Mouse (Mus musculus) forebrain, embryonic 12.5 days (tissue): ENCODE measurements around the gene Plg. TPM values are rescaled to one million over a fixed set of nuclear protein-coding genes. Genes with fewer than 3 reads are reported as not detected.
A peak's percentile ranks its signal among the peaks of the same experiment; 100 is the strongest.

Experiments used
- ATAC-seq: fragments of 200-750 bp; cut with Nextera tagmentation; 2 replicates; pipeline ENCODE4 v1.8.0; 2017; ENCODE audit warnings: moderate TSS enrichment; ENCODE audit not compliant: low FRiP score
- H3K27ac ChIP-seq: fragments of 300-500 bp; sonication (generic); 2 replicates; pipeline ENCODE4 v1.5.1; 2016; ENCODE audit warnings: mild to moderate bottlenecking
- H3K27me3 ChIP-seq: fragments of 300-500 bp; sonication (generic); 2 replicates; pipeline ENCODE4 v1.6.1; 2016; ENCODE audit warnings: mild to moderate bottlenecking
- H3K36me3 ChIP-seq: fragments of 300-500 bp; sonication (generic); replicated peaks from 2 replicates; pipeline ENCODE4 v1.6.1; 2016; ENCODE audit warnings: mild to moderate bottlenecking
- H3K4me1 ChIP-seq: fragments of 300-500 bp; sonication (generic); 2 replicates; pipeline ENCODE4 v1.6.1; 2016
- H3K4me2 ChIP-seq: fragments of 300-500 bp; sonication (generic); 2 replicates; pipeline ENCODE4 v1.6.1; 2016; ENCODE audit warnings: mild to moderate bottlenecking, moderate library complexity
- H3K4me3 ChIP-seq: fragments of 300-500 bp; sonication (generic); replicated peaks from 2 replicates; pipeline ENCODE4 v1.5.1; 2016; ENCODE audit warnings: mild to moderate bottlenecking
- H3K9ac ChIP-seq: fragments of 300-500 bp; sonication (generic); 2 replicates; pipeline ENCODE4 v1.6.1; 2016; ENCODE audit warnings: mild to moderate bottlenecking
- H3K9me3 ChIP-seq: fragments of 300-500 bp; sonication (generic); 2 replicates; pipeline ENCODE4 v1.6.1; 2016
- WGBS: fragments of 180-500 bp; shearing (Covaris S2); methylation state at CpG from one replicate; pipeline ENCODE4 v1.1.7; 2016; 5-methylcytosine and 5-hydroxymethylcytosine counted together
- polyA plus RNA-seq: library from polyadenylated mRNA; unstranded; fragments of >200 nt; fragmentation: Nextera tagmentation; extraction: Ambion mirVana; gene quantifications from 2 replicates; pipeline ENCODE4 v1.2.1, GENCODE M21; 2016

The Plg gene
- polyA plus RNA-seq, 1 experiment from 2014 or later = 0.10 TPM

DNA sequence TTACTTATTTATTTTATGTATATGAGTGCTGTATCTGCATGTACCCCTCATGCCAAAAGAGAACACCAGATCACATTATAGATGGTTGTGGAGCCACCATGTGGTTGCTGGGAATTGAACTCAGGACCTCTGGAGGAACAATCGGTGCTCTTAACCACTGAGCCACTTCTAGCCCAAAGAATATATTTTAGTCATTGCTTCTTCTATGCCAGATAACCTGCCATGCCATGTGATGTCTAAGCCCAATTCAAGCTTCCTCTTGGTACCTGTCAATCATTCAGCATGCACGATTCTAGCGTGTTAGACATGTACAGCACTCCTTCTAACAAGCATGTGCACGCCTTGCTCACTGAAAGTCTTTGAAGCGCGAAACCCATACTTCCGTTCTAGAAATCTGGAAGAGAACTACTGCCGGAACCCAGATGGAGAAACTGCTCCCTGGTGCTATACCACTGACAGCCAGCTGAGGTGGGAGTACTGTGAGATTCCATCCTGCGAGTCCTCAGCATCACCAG is 17.8 kb downstream of the Plg start:
- no peaks in the 10 kb centered on the region for H3K4me1 ChIP-seq
- no peak for ATAC-seq
- H3K9me3 ChIP-seq = no peaks in the 10 kb centered on the region
- H3K27me3 ChIP-seq = peaks cover 2% of the 10 kb centered on the region; the same call in 1 of the 2 replicates
- WGBS = 90% methylated on average over 9 of the region's 9 CpGs
- H3K36me3 ChIP-seq = no peaks in the 10 kb centered on the region
- no peak overlapping the region for H3K9ac ChIP-seq
- H3K4me2 ChIP-seq = no peak overlapping the region
- H3K4me3 ChIP-seq = no peak overlapping the region
- no peak overlapping the region for H3K27ac ChIP-seq

DNA sequence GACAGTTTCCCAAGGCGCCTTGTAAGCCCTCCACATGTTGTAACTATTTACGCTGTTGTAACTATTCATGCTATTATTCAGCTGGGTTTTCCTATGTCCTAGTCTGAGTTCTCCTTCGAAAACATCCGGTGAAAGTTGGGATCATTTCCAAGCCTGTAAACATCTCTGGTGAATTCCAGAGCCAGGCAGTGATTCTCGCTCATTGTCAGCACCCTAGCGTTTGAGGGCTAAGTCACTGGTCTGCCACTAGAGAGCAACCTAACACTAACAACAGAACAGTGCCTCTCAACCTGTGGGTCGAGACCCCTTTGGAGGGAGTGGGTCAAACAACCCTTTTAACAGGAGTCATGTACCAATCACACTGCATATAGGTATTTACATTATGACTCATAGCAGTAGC is 25.0 kb downstream of the Plg start:
- H3K4me1 ChIP-seq = no peaks in the 10 kb centered on the region
- ATAC-seq = no peak
- H3K27me3 ChIP-seq = peaks cover 2% of the 10 kb centered on the region; the same call in 1 of the 2 replicates
- 71% methylated on average over 7 of the region's 7 CpGs for WGBS
- no peak overlapping the region for H3K4me2 ChIP-seq
- H3K27ac ChIP-seq = no peak overlapping the region
- no peak overlapping the region for H3K4me3 ChIP-seq
- no peaks in the 10 kb centered on the region for H3K9me3 ChIP-seq
- H3K9ac ChIP-seq = no peak overlapping the region
- no peaks in the 10 kb centered on the region for H3K36me3 ChIP-seq

DNA sequence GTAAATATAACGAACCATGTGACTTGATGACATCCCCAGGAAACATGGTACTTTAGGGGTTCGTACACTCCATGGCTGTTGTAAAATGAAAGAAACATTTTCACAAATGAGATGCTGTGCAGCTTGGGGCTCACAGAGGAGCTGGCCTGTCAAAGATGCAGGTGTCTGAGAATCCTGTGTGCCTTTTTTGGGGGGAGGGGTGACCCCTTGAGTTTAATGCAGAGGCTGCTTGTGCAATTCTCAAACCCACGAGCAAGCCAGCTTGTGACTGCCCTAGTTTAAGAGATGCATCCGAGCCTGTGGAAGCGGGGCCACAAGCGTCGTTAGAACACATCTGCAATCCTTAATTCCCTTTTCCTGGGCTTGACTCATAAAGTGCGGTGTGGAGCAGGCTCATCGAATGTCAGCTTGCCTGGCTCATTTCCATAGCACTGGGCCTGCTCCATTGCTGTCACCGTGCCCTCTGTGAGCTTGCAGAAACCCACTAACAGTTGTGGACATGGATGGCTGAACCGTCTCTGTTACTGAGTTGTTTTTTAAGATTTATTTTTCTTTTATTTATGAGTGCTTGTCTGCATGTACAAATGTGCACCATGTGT is 31.0 kb downstream of the Plg start:
- no peak for ATAC-seq
- no peak overlapping the region for H3K4me2 ChIP-seq
- WGBS = 78% methylated on average over 11 of the region's 11 CpGs
- no peaks in the 10 kb centered on the region for H3K9me3 ChIP-seq
- H3K4me1 ChIP-seq = no peaks in the 10 kb centered on the region; the same call in 1 of the 2 replicates
- H3K27me3 ChIP-seq = no peaks in the 10 kb centered on the region
- H3K36me3 ChIP-seq = no peaks in the 10 kb centered on the region
- no peak overlapping the region for H3K4me3 ChIP-seq
- no peak overlapping the region for H3K9ac ChIP-seq
- H3K27ac ChIP-seq = no peak overlapping the region

GRCm38 (mm10) chr17:12412181-12412890 is 33.9 kb downstream of the Plg start:
- H3K9me3 ChIP-seq = no peaks in the 10 kb centered on the region
- H3K4me1 ChIP-seq = peaks cover 4% of the 10 kb centered on the region
- H3K36me3 ChIP-seq = no peaks in the 10 kb centered on the region
- H3K9ac ChIP-seq = no peak overlapping the region
- 74% methylated on average over 10 of the region's 10 CpGs for WGBS
- H3K27me3 ChIP-seq = no peaks in the 10 kb centered on the region
- ATAC-seq = no peak
- no peak overlapping the region for H3K4me3 ChIP-seq
- no peak overlapping the region for H3K27ac ChIP-seq
- no peak overlapping the region for H3K4me2 ChIP-seq

- Histone ChIP-seq H3K27me3 (no peaks in the 10 kb centered on the region), H3K9me3 (no peaks in the 10 kb centered on the region), H3K36me3 (no peaks in the 10 kb centered on the region), H3K4me1 (peaks cover 4% of the 10 kb centered on the region), H3K27ac (no peak overlapping the region), H3K4me3 (no peak overlapping the region), H3K9ac (no peak overlapping the region), H3K4me2 (no peak overlapping the region)
- WGBS = 75% methylated on average over 3 of the region's 3 CpGs
- ATAC-seq = no peak
Measured at GRCm38 (mm10) chr17:12412891-12413237, 34.5 kb downstream of the Plg start.

GRCm38 (mm10) chr17:12415031-12415735 is 36.8 kb downstream of the Plg start:
- Histone ChIP-seq H3K27me3 (no peaks in the 10 kb centered on the region), H3K4me2 (no peak overlapping the region), H3K36me3 (no peaks in the 10 kb centered on the region), H3K9ac (no peak overlapping the region), H3K4me1 (peaks cover 4% of the 10 kb centered on the region; the same call in 1 of the 2 replicates), H3K27ac (no peak overlapping the region), H3K4me3 (no peak overlapping the region), H3K9me3 (no peaks in the 10 kb centered on the region)
- ATAC-seq = no peak
- WGBS = 51% methylated on average over 15 of the region's 15 CpGs

- Histone ChIP-seq H3K27me3 (no peaks in the 10 kb centered on the region), H3K4me3 (no peak overlapping the region), H3K4me2 (no peak overlapping the region), H3K27ac (no peak overlapping the region), H3K9me3 (no peaks in the 10 kb centered on the region), H3K9ac (no peak overlapping the region), H3K4me1 (peaks cover 4% of the 10 kb centered on the region; the same call in 1 of the 2 replicates), H3K36me3 (no peaks in the 10 kb centered on the region)
- no peak for ATAC-seq
- WGBS = 74% methylated on average over 5 of the region's 5 CpGs
Measured at GRCm38 (mm10) chr17:12415741-12416140, 37.3 kb downstream of the Plg start.

DNA sequence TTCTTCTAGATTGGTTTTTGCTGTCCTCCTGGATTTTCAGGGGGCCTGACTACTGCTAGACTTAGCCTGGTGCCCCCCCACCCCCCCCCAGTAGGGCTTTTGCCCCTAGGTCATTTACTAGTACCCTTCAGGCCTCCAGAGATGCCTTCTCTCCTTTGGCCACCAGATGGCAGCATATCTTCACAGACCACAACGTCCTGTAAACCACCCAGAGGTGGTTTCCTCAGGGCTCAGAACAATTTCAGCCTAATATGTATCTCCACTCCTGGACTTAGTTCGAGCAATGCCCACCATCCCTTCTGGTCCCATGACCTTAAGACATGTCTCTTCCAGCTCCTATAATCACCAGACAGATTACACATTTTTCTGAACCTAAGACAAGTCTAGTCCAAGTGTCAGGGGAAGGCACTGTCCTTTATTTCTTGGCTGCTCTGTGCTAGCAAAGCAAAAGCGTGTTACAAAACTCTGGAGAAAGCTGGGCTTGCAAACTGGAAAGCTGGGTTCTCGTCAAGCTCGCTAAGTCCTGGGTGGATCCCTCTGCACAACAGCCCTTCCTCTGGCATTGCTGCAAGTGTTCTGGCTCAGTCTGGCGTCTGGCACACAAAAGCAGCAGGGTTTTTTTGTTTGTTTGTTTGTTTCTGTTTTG is 38.0 kb downstream of the Plg start:
- no peak overlapping the region for H3K27ac ChIP-seq

DNA sequence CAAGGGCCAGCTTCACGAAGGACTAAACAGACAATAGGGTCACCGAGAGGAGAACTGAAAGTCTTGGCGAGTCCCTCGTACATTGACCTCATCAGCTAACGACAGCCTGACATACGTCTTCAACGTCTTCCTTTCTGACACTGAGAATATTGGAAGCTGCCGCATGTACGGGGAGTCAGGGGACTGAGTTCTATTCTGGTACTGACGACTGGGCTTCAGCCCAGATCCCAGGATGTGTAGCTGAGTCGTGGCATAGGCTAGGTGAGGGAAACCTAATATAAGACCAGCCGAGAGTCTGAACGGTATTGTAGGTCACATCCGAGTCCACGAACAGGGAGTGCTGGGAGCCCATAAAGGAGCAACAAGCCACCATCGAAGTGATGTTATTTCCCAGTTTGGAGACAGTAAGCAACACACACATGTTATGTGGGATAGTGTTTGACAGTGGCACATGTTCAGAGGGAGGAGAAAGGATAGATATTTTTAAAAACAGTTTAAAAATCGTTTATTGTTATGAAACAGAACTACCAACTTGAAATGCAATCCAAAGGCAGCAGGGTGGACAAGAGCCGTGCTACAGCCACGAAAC is 41.2 kb downstream of the Plg start:
- no peak for ATAC-seq
- Histone ChIP-seq H3K27me3 (no peaks in the 10 kb centered on the region), H3K36me3 (no peaks in the 10 kb centered on the region), H3K27ac (no peak overlapping the region), H3K9me3 (no peaks in the 10 kb centered on the region), H3K4me3 (no peak overlapping the region), H3K4me2 (no peak overlapping the region), H3K9ac (no peak overlapping the region), H3K4me1 (peaks cover 4% of the 10 kb centered on the region; the same call in 1 of the 2 replicates)
- 74% methylated on average over 19 of the region's 19 CpGs for WGBS

More for the DNA sequence above, 38.0 kb downstream of the Plg start:
- Histone ChIP-seq H3K9ac (no peak overlapping the region), H3K27me3 (no peaks in the 10 kb centered on the region), H3K9me3 (no peaks in the 10 kb centered on the region), H3K4me3 (no peak overlapping the region), H3K36me3 (no peaks in the 10 kb centered on the region), H3K4me1 (peaks cover 4% of the 10 kb centered on the region; the same call in 1 of the 2 replicates), H3K4me2 (no peak overlapping the region)
- peak; percentile 46; the same call in 1 of the 2 replicates for ATAC-seq
- WGBS = 44% methylated on average over 6 of the region's 6 CpGs

DNA sequence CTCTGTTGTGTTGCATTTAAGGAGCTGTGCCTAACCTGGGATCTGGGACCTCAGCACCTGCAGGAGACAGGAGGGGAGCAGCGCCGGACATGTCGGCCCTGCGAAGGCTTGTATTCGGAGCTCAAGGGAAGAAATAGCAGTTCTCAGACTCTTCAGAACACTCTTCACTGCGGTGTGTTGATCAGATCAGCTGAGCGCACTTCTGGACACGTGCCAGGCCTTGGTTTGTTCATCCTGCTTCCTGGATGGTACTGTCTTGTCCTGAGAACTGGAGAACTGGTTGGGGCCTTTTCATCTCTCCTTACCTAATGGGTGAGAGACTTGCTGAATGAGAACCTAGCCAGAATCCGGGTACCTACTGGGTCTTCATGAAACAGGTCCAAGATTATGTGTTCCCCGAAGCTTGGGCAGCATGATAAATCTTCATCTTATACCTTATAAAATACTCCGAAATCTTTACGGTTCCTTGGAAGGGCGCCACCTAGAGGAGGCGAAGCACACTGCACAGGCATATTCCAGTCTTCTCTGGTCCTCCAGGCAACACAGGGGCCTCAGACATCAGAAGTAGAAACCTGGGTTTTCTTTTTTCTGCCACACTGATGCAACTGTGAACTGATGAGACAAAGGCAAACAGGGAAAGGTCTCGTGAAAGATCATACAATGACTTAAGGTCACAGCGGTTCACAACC is 42.6 kb downstream of the Plg start:
- ATAC-seq = no peak
- no peaks in the 10 kb centered on the region for H3K36me3 ChIP-seq
- no peaks in the 10 kb centered on the region for H3K4me1 ChIP-seq
- no peaks in the 10 kb centered on the region for H3K9me3 ChIP-seq
- H3K27ac ChIP-seq = no peak overlapping the region
- H3K27me3 ChIP-seq = no peaks in the 10 kb centered on the region
- WGBS = 67% methylated on average over 16 of the region's 16 CpGs
- H3K9ac ChIP-seq = no peak overlapping the region
- H3K4me3 ChIP-seq = no peak overlapping the region
- no peak overlapping the region for H3K4me2 ChIP-seq

- Histone ChIP-seq H3K36me3 (no peaks in the 10 kb centered on the region), H3K4me1 (no peaks in the 10 kb centered on the region), H3K27ac (no peak overlapping the region), H3K9me3 (no peaks in the 10 kb centered on the region), H3K4me2 (no peak overlapping the region), H3K27me3 (no peaks in the 10 kb centered on the region), H3K4me3 (no peak overlapping the region), H3K9ac (no peak overlapping the region)
- WGBS = 68% methylated on average over 1 of the region's 1 CpGs
- no peak for ATAC-seq
Measured at GRCm38 (mm10) chr17:12422143-12422542, 43.7 kb downstream of the Plg start.
